Mouse (Mus musculus) frontal cortex, adult (tissue): Measurements from ENCODE around the gene Sass6.
"Not testable (repeated sequence)": the region's sequence is repeated elsewhere in the genome, so short reads cannot be mapped to it uniquely, and the experiment has no call there.

Experiments
- ATAC-seq: cut with Nextera tagmentation; 2 replicates; pipeline ENCODE4 v1.9.2; 2017; ENCODE audit warnings: mild to moderate bottlenecking, moderate library complexity, mixed read lengths; ENCODE audit not compliant: low TSS enrichment

The Sass6 gene

GRCm38 (mm10) chr3:116631459-116631858, 36.7 kb downstream of the Sass6 start:
- ATAC-seq = no peak

- no peak for ATAC-seq
These were observed 38.2 kb downstream of the Sass6 start for GRCm38 (mm10) chr3:116632971-116633370.

GRCm38 (mm10) chr3:116634091-116634490, 39.3 kb downstream of the Sass6 start:
- ATAC-seq = no peak

GRCm38 (mm10) chr3:116634853-116635252, 40.1 kb downstream of the Sass6 start:
- no peak for ATAC-seq

GRCm38 (mm10) chr3:116635799-116636198, 41.0 kb downstream of the Sass6 start:
- ATAC-seq = no peak

GRCm38 (mm10) chr3:116637693-116638476, 43.1 kb downstream of the Sass6 start:
- no peak for ATAC-seq

- ATAC-seq = no peak
These were observed 43.8 kb downstream of the Sass6 start for GRCm38 (mm10) chr3:116638572-116638971.

GRCm38 (mm10) chr3:116640024-116640423, 45.2 kb downstream of the Sass6 start:
- no peak for ATAC-seq

- ATAC-seq = no peak
These were observed 47.1 kb downstream of the Sass6 start for GRCm38 (mm10) chr3:116641811-116642371.

GRCm38 (mm10) chr3:116642373-116642772, 47.6 kb downstream of the Sass6 start:
- no peak for ATAC-seq

GRCm38 (mm10) chr3:116646387-116646786, 51.6 kb downstream of the Sass6 start:
- ATAC-seq = no peak

- no peak for ATAC-seq
These were observed 54.0 kb downstream of the Sass6 start for GRCm38 (mm10) chr3:116648805-116649204.

GRCm38 (mm10) chr3:116650698-116651097, 55.9 kb downstream of the Sass6 start:
- ATAC-seq = peak; percentile 86

GRCm38 (mm10) chr3:116652033-116652446, 57.3 kb downstream of the Sass6 start:
- peak; percentile 20 for ATAC-seq

GRCm38 (mm10) chr3:116653278-116653945, 58.6 kb downstream of the Sass6 start:
- 0 out of 2 replicates have a peak, but pooled peaks have one; percentile 28 for ATAC-seq

GRCm38 (mm10) chr3:116654051-116654450, 59.3 kb downstream of the Sass6 start:
- ATAC-seq = not testable (repeated sequence)

GRCm38 (mm10) chr3:116656184-116656965, 61.6 kb downstream of the Sass6 start:
- ATAC-seq = no peak

GRCm38 (mm10) chr3:116658928-116659565, 64.3 kb downstream of the Sass6 start:
- ATAC-seq = no peak

GRCm38 (mm10) chr3:116659856-116660430, 65.2 kb downstream of the Sass6 start:
- no peak for ATAC-seq

- 0 out of 2 replicates have a peak, but pooled peaks have one; percentile 2 for ATAC-seq
These were observed 66.6 kb downstream of the Sass6 start for GRCm38 (mm10) chr3:116661288-116661869.
